Mouse (Mus musculus) MN1 (cell line): ENCODE data around the gene Zswim3.
A peak's percentile ranks its signal among the peaks of the same experiment; 100 is the strongest.

Experiments used
- DNase-seq: peaks from one replicate; pipeline ENCODE4 v3.0.0-alpha.2; 2016; ENCODE audit warnings: low spot score

The Zswim3 gene

DNA sequence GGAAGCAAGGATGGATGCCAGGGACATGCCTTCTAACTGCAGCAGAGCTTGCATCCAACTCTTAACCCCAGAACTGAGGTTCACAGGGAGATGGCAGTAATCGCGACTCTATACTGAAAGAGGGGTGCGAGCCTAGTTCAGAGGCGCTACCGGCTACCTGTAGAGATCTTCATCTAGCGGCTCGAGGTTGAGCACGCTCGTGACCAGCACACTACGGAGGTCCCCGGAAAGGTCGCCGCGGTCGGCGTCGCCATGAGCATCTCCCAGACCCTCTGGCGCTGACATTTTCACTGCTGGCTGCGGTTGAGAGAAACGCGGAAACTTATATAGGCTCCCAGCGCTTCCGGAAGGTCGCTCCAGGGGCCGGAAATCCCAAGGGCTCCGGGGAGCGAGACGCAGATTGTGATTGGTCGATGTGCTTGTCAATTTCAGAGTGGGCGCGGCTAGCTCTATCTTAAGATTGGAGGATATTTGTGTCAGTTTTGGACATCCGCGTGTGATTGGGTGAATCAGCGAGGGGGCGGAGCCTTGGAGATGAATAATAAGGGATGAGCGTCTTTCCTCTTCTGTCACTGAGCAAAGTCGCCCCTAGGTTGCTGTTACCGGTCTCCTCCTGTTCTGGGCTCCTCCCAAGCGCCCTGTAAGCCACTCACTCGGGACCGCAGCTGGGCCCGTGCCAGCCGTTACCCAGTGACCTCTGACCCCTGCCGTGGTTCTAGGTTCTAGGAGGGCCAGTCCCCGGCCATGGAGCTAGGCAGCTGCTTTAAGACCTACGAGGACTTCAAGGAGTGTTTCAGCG is at the start of gene Zswim3, which contains the start of gene Acot8:
Zswim3 (plus strand) TSS at position 566 of the 799 bp plus-strand sequence.
Acot8 (minus strand) TSS at position 350 of the 799 bp plus-strand sequence.
- DNase-seq = peak; percentile 99

DNA sequence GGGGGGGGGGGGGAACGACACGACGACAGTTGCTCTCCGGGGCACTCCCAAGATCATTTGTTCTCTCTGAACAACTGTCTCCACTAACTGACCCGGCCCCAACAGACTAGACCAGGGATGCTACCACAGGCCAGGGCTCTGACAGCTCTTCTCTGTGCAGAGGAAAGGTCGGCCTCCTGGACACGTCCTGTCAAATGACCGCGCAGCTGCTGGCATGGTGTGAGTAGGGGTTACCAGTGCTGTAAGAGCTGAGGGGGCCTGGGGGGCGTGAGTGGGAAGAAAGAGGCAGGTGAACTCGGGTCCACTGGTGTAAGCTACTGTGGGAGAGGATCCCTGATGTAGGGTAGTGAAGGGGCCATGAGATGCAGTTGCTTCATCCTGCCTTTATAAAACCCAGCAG is 47.1 kb upstream of the Zswim3 start:
- no peak for DNase-seq

GRCm38 (mm10) chr2:164758692-164759091 is 46.2 kb upstream of the Zswim3 start:
- no peak for DNase-seq

GRCm38 (mm10) chr2:164760059-164760833 is 44.7 kb upstream of the Zswim3 start:
- no peak for DNase-seq

GRCm38 (mm10) chr2:164761502-164761901 is 43.4 kb upstream of the Zswim3 start:
- DNase-seq = peak; percentile 35

DNA sequence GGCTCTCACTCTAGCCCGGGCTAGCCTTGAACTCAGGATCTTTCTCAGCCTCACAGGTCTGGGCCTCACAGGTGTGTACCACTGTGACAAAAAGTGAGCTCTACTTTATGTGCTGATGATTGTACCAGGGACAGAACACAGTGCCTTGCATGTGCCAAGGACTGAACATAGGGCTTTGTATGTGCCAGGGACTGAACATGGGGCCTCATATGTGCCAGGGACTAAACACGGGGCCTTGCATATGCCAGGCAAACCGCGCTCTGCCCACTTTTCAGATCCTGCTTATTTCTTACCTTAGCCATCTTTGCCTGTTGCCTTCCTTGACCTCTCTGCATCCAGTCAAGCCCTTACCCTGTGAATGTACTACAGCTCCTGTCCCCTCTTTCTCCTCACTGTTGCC is 42.9 kb upstream of the Zswim3 start:
- DNase-seq = no peak

- no peak for DNase-seq
Observed at GRCm38 (mm10) chr2:164762593-164762992, 42.3 kb upstream of the Zswim3 start.

- no peak for DNase-seq
Observed at GRCm38 (mm10) chr2:164765841-164766240, 39.1 kb upstream of the Zswim3 start.

DNA sequence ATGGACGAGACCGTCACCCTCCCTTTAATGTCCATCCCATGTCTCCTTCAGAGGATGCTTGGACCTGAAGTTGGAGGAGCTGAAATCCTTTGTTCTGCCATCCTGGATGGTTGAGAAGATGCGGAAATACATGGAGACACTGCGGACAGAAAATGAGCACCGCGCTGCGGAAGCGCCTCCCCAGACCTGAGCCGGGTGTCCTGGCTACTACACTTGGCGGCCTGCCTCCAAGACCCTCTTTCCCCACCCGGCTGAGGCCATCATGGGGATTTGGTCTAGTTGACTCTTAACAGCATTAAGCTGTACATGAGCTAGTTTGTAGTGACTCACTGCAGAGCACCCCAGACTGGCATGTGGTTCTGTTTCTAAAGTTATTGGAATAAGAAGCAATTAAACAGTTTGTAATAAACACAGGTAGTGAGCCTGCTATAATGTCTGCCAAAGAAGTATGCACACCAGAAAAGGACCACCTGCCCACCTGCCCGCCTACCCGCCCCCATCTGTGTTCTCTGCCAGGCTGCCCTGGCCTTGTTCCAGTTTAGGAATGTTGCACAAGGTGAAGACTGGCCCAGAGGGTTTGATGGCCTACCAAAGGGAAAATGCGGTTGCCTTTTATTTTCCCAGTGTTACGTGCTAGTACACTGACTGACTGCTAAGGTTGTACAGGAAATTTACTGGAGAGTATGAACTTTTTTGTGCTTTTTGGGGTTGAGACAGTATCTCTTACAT is 36.9 kb upstream of the Zswim3 start:
- DNase-seq = no peak

DNA sequence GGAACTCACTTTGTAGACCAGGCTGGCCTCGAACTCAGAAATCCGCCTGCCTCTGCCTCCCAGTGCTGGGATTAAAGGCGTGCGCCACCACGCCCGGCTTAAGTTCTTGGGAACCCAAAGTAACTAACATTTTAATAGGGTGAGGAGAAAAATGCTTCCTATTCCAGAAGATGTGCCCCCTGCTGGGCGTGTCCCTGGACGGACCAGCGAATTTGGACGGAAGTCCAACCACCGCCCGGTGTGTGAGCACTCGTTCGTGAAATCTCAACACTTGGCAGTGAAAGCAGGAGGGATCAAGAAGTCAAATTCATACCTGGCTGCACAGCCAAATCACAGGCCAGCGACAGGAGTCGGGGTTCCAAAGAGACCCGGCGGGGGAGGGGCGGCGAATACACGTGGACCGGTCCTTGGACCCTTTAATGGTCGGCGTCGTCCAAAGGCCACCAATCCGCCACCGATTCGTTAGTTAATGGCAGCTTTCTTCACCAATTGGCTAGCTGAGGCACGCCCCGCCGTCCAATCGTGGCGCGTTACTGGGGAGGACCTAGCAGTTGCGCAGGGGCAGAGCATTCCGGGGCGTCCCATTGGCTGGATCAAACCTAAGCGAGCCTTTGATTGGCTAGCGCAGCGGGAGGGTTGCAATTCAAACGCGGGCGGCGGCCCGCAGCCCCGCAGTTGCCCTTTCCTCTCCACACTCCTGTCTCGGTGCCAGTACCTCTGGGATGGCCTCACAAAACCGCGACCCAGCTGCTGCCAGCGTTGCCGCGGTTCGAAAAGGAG is 35.5 kb upstream of the Zswim3 start, which contains the start of gene Ube2c:
Ube2c (plus strand) TSS at position 641 of the 780 bp plus-strand sequence.
- DNase-seq = peak; percentile 100

- DNase-seq = no peak
Observed at GRCm38 (mm10) chr2:164770279-164770678, 34.6 kb upstream of the Zswim3 start.

GRCm38 (mm10) chr2:164771123-164771522 is 33.8 kb upstream of the Zswim3 start:
- DNase-seq = no peak

DNA sequence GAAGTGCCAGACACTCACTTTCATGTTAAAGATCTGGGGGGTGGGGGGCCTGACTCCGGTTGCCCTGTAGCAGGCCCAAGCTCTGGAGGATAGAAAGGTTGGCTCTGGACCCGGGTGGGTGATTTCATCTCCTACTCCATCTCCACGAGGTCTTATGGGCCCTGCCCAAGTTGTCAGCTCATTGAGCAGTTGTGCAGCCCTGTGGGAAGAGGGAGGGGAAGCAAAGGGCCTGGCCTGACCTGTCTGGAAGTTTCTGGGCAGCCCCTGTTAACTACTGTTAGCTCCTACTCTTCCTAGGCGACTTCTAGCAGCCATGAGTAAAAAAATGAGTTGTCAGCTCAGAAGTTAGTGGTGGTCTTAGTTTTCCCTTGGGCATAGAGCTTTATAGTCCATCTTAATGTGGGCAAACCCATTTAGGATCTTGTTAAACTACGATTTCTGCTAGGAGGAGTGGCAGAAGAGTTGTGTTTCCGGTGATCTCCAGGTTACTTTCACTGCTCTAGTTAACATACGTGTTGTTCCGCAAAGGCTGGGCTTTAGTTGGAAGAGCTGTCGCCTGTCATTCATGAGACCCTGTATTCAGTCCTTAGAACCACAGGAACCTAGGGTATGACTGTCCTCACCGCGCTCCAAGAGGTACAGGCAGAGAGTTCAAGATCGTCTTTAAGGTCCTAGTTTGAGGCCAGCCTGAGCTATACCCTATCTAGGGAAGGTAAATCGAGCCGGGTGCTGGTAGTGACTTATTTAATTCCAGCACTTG is 31.5 kb upstream of the Zswim3 start:
- DNase-seq = no peak

DNA sequence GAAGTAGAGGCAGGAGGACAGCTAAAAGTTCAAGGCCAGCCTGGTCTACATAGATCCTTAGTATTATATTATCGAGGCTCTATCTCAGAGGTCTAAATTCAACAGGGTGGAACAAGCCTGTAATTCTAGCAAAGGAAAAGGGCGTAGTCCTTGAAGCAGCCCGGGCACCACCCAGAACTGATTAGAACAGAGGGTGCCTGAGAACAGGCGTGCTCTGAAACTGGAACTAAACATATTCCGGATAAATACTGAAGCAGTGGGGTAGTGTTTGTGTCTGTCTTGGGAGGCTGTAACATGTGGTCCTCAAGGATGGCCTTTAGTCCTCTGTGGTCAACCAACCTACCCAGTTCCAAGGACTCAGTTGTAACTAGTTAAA is 30.9 kb upstream of the Zswim3 start:
- no peak for DNase-seq

DNA sequence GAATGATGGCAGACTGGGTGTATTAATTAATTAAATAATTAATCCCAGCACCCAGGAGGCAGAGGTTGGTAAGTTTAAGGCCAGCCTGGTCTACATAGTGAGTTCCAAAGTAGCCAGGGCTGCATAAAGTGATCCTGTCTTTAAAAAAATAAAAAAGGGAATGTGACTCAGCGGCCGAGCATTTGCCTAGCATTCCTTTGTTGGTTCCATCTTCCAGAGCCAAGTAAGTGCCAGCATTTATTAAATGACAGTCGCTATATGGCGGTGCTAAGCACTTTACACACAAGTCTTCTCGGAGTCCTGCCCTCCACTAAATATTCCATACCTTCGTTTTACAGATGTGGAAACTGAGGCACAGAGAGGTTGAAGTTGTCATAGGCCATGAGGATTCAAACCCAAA is 28.8 kb upstream of the Zswim3 start:
- no peak for DNase-seq

DNA sequence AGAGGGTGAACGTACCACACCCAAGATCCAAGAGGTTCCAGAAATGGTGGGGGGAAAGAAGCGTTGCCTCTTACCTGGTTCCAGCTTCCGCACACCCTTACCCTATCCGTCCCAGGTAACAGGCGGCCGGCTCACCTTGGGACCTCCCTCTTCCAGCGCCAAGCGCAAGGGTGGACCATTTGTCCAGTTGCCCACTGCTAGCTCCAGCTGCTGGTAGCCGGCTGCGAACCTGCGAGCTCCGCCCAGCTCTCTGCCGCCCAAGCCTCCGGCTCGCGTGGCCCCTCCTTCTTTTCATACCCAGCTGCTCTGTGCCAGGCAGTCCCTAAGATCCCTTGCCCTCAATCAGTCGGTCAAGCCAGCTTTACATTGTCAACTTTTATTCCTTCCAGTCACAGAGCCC is 28.1 kb upstream of the Zswim3 start:
- no peak for DNase-seq

DNA sequence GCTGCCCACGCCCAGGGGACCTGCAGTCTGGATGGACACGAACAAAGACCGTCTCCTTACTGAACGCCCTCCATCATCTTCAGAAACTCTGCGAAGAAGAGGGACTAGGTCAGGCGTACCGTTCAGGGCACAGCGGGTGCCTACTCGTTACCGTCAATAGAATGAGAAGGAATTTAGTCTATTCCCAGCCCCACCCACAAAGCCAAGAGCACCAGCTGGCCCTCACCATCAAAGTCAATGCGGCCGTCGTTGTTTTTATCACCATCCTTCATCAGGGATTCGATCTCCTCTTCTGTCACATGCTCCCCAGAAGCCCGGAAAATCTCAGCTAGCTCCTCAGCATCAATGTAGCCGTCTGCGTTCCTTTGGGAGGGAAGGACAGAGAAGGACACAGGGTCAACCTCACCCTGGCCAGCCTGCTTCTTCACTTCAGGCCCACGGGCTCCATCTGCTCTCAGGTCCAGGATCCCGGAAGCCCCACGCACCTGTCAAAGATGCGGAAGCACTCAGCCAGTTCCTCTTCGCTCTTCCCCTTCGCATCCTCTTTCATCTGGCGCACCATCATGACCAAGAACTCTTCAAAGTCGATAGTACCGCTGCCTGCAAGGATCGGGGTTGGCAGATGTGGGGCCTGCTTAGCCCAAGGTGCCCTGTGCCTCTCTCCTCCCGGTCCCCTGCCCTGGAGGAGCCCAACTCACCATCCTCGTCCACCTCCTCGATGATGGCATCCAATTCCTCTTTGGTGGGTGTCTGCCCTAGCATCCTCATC is 27.5 kb upstream of the Zswim3 start:
- DNase-seq = no peak

DNA sequence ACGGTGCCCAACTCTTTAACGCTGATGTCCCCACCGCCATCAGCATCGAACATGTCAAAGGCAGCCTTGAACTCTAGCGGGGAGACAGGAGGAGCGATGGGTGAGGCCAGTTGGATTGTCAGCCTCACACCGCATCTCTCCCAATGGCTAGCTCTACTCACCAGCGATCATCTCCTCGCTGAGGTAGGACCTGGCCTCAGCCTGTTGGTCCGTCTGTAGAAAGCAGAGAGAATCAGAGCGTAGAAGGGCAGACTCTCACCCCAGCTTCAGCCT is 26.9 kb upstream of the Zswim3 start:
- DNase-seq = no peak

GRCm38 (mm10) chr2:164778809-164779208 is 26.1 kb upstream of the Zswim3 start:
- DNase-seq = no peak

DNA sequence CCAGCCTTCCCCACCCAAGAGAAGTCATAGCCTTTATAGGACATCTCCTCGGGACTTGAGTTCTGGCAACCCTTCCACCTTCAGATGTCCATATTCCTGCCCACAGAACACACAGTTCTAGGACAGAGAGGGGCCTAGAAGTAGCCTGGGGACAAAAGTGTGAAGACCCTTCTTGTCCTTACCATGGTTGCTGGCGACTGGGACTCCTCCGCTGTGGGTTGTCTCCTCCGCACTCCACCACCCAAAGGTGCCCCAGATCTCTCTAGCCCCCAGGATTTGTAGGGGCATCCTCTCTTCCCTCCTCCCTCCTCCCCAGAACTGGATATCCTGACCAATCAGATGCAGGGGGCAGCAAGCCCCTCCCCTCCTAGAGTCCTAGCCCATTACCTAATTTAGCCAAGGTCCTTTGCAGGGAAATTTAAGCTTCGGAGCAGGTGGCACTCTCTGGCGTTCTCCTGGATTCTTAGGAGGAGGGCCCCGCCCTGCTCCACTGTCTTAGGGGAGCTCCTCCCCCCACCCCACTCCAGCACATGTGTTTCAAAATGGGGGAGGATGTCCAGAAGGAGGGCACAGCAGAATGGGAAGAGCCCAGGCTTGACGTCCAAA is 25.3 kb upstream of the Zswim3 start, which contains the start of gene Tnnc2:
Tnnc2 (minus strand) TSS at position 487 of the 606 bp plus-strand sequence.
- no peak for DNase-seq
